Mouse (Mus musculus) erythroblast, embryonic 14.5 days (primary cell): ENCODE data around the gene Kcnq2.

ENCODE experiments used
- GATA1 ChIP-seq: IDR thresholded peaks from 2 replicates; pipeline ENCODE4 v1.6.1; 2012; ENCODE audit warnings: low read length, inconsistent platforms, mixed read lengths
- TAL1 ChIP-seq: IDR thresholded peaks from 3 replicates; pipeline ENCODE4 v1.6.1; 2012; ENCODE audit warnings: low read length, inconsistent platforms, mixed read lengths

- TF ChIP-seq GATA1 = no peak
- no peak for TF ChIP-seq TAL1
Observed at GRCm38 (mm10) chr2:181147546-181148317, 12.6 kb upstream of the Kcnq2 start.
